Mouse (Mus musculus): Measurements from ENCODE around the gene Pus7l. TPM values are rescaled to one million over a fixed set of nuclear protein-coding genes. Genes with fewer than 3 reads are reported as not detected.

The Pus7l gene
- polyA plus RNA-seq, 1 experiment from 2014 or later: 5.1 TPM

GRCm38 (mm10) chr15:94535521-94535920 lies 7.8 kb downstream of the Pus7l start:
- Histone ChIP-seq H3K9ac (replicated peaks) (no peak overlapping the region), H3K27ac (replicated peaks) (no peak overlapping the region), H3K9me3 (no peaks in the 10 kb centered on the region), H3K36me3 (no peaks in the 10 kb centered on the region), H3K4me1 (no peaks in the 10 kb centered on the region), H3K27me3 (no peaks in the 10 kb centered on the region), H3K4me3 (no peak overlapping the region), H3K4me2 (replicated peaks) (no peak overlapping the region)
- 93% methylated on average over 7 of the region's 7 CpGs for WGBS
- ATAC-seq (replicated peaks): no peak

GRCm38 (mm10) chr15:94532956-94533355 lies 10.4 kb downstream of the Pus7l start:
- no peaks in the 10 kb centered on the region for H3K4me1 ChIP-seq
- H3K4me3 ChIP-seq: no peak overlapping the region
- no peak overlapping the region for H3K4me2 ChIP-seq (replicated peaks)
- no peaks in the 10 kb centered on the region for H3K27me3 ChIP-seq
- no peak overlapping the region for H3K27ac ChIP-seq (replicated peaks)
- no peaks in the 10 kb centered on the region for H3K36me3 ChIP-seq
- no peaks in the 10 kb centered on the region for H3K9me3 ChIP-seq
- no peak overlapping the region for H3K9ac ChIP-seq (replicated peaks)
- ATAC-seq (replicated peaks): no peak
- 69% methylated on average over 6 of the region's 6 CpGs for WGBS

GRCm38 (mm10) chr15:94532306-94532705 lies 11.0 kb downstream of the Pus7l start:
- Histone ChIP-seq H3K9ac (replicated peaks) (no peak overlapping the region), H3K27ac (replicated peaks) (no peak overlapping the region), H3K36me3 (no peaks in the 10 kb centered on the region), H3K27me3 (no peaks in the 10 kb centered on the region), H3K4me1 (no peaks in the 10 kb centered on the region), H3K4me3 (no peak overlapping the region), H3K9me3 (no peaks in the 10 kb centered on the region), H3K4me2 (replicated peaks) (no peak overlapping the region)
- WGBS: 85% methylated on average over 5 of the region's 5 CpGs
- ATAC-seq (replicated peaks): no peak

- Histone ChIP-seq H3K4me1 (no peaks in the 10 kb centered on the region), H3K4me3 (no peak overlapping the region), H3K9me3 (no peaks in the 10 kb centered on the region), H3K9ac (replicated peaks) (no peak overlapping the region), H3K36me3 (no peaks in the 10 kb centered on the region), H3K27ac (replicated peaks) (no peak overlapping the region), H3K4me2 (replicated peaks) (no peak overlapping the region), H3K27me3 (no peaks in the 10 kb centered on the region)
- no peak for ATAC-seq (replicated peaks)
- WGBS: 80% methylated on average over 3 of the region's 3 CpGs
Observed at GRCm38 (mm10) chr15:94530519-94530918, 12.8 kb downstream of the Pus7l start.

- Histone ChIP-seq H3K9ac (replicated peaks) (no peak overlapping the region), H3K9me3 (no peaks in the 10 kb centered on the region), H3K4me3 (no peak overlapping the region), H3K4me1 (no peaks in the 10 kb centered on the region), H3K27ac (replicated peaks) (no peak overlapping the region), H3K4me2 (replicated peaks) (no peak overlapping the region), H3K27me3 (no peaks in the 10 kb centered on the region), H3K36me3 (no peaks in the 10 kb centered on the region; the same call in 1 of the 2 replicates)
- ATAC-seq (replicated peaks): no peak
- WGBS: 85% methylated on average over 12 of the region's 12 CpGs
Observed at GRCm38 (mm10) chr15:94524956-94525355, 18.4 kb downstream of the Pus7l start.

- ATAC-seq (replicated peaks): no peak
- no peaks in the 10 kb centered on the region; the same call in 1 of the 2 replicates for H3K36me3 ChIP-seq
- 90% methylated on average over 28 of the region's 28 CpGs for WGBS
- no peak overlapping the region for H3K4me3 ChIP-seq
- H3K9ac ChIP-seq (replicated peaks): no peak overlapping the region
- no peaks in the 10 kb centered on the region for H3K4me1 ChIP-seq
- no peak overlapping the region for H3K4me2 ChIP-seq (replicated peaks)
- H3K27ac ChIP-seq (replicated peaks): no peak overlapping the region
- no peaks in the 10 kb centered on the region for H3K9me3 ChIP-seq
- H3K27me3 ChIP-seq: no peaks in the 10 kb centered on the region
Observed at GRCm38 (mm10) chr15:94523251-94523650, 20.1 kb downstream of the Pus7l start.

GRCm38 (mm10) chr15:94520959-94521358 lies 22.4 kb downstream of the Pus7l start:
- WGBS: 75% methylated on average over 5 of the region's 5 CpGs
- H3K9ac ChIP-seq (replicated peaks): no peak overlapping the region

GRCm38 (mm10) chr15:94520205-94520900 lies 23.0 kb downstream of the Pus7l start:
- Histone ChIP-seq H3K9me3 (no peaks in the 10 kb centered on the region), H3K9ac (replicated peaks) (no peak overlapping the region), H3K27me3 (no peaks in the 10 kb centered on the region), H3K36me3 (no peaks in the 10 kb centered on the region; the same call in 1 of the 2 replicates), H3K4me3 (no peak overlapping the region), H3K4me2 (replicated peaks) (no peak overlapping the region), H3K4me1 (no peaks in the 10 kb centered on the region), H3K27ac (replicated peaks) (no peak overlapping the region)
- WGBS: 44% methylated on average over 9 of the region's 9 CpGs
- ATAC-seq (replicated peaks): no peak; the same call in 1 of the 2 replicates

More at GRCm38 (mm10) chr15:94520959-94521358, 22.4 kb downstream of the Pus7l start:
- Histone ChIP-seq H3K36me3 (no peaks in the 10 kb centered on the region; the same call in 1 of the 2 replicates), H3K27me3 (no peaks in the 10 kb centered on the region), H3K27ac (replicated peaks) (no peak overlapping the region), H3K4me3 (no peak overlapping the region), H3K4me1 (no peaks in the 10 kb centered on the region), H3K9me3 (no peaks in the 10 kb centered on the region), H3K4me2 (replicated peaks) (no peak overlapping the region)
- 0 out of 2 replicates have a peak, but pooled peaks have one; percentile 46 for ATAC-seq (replicated peaks)

- Histone ChIP-seq H3K4me1 (no peaks in the 10 kb centered on the region), H3K4me2 (replicated peaks) (no peak overlapping the region), H3K9ac (replicated peaks) (no peak overlapping the region), H3K9me3 (no peaks in the 10 kb centered on the region), H3K4me3 (no peak overlapping the region), H3K36me3 (no peaks in the 10 kb centered on the region; the same call in 1 of the 2 replicates), H3K27ac (replicated peaks) (no peak overlapping the region), H3K27me3 (no peaks in the 10 kb centered on the region)
- ATAC-seq (replicated peaks): no peak
- WGBS: 77% methylated on average over 16 of the region's 16 CpGs
Observed at GRCm38 (mm10) chr15:94517913-94518491, 25.3 kb downstream of the Pus7l start.

- Histone ChIP-seq H3K4me1 (peaks cover 15% of the 10 kb centered on the region), H3K27me3 (no peaks in the 10 kb centered on the region), H3K27ac (replicated peaks) (no peak overlapping the region), H3K9ac (replicated peaks) (no peak overlapping the region), H3K36me3 (no peaks in the 10 kb centered on the region), H3K9me3 (no peaks in the 10 kb centered on the region), H3K4me3 (no peak overlapping the region), H3K4me2 (replicated peaks) (no peak overlapping the region)
- WGBS: 39% methylated on average over 12 of the region's 12 CpGs
- ATAC-seq (replicated peaks): peak; percentile 71; the same call in 1 of the 2 replicates
Observed at GRCm38 (mm10) chr15:94503451-94504215, 39.7 kb downstream of the Pus7l start.

- H3K9ac ChIP-seq (replicated peaks): no peak overlapping the region
- no peak overlapping the region for H3K27ac ChIP-seq (replicated peaks)
- ATAC-seq (replicated peaks): no peak
- H3K4me1 ChIP-seq: peaks cover 12% of the 10 kb centered on the region
- WGBS: 89% methylated on average over 1 of the region's 1 CpGs
- H3K4me2 ChIP-seq (replicated peaks): no peak overlapping the region
- no peaks in the 10 kb centered on the region for H3K36me3 ChIP-seq
- no peak overlapping the region for H3K4me3 ChIP-seq
- no peaks in the 10 kb centered on the region for H3K9me3 ChIP-seq
- H3K27me3 ChIP-seq: no peaks in the 10 kb centered on the region
Observed at GRCm38 (mm10) chr15:94499260-94499659, 44.1 kb downstream of the Pus7l start.

GRCm38 (mm10) chr15:94495936-94496335 lies 47.4 kb downstream of the Pus7l start:
- Histone ChIP-seq H3K27ac (replicated peaks) (no peak overlapping the region), H3K27me3 (no peaks in the 10 kb centered on the region), H3K4me1 (no peaks in the 10 kb centered on the region), H3K4me3 (no peak overlapping the region), H3K36me3 (no peaks in the 10 kb centered on the region), H3K9ac (replicated peaks) (no peak overlapping the region), H3K4me2 (replicated peaks) (no peak overlapping the region), H3K9me3 (no peaks in the 10 kb centered on the region)
- 75% methylated on average over 10 of the region's 10 CpGs for WGBS
- ATAC-seq (replicated peaks): no peak
